Mouse (Mus musculus) kidney, adult 11 months (tissue): ENCODE results near the gene Lrrc8b.
A peak's percentile ranks its signal among the peaks of the same experiment; 100 is the strongest.

Experiments used
- DNase-seq: peaks from one replicate; pipeline ENCODE4 v3.0.0; 2022

Lrrc8b gene

GRCm38 (mm10) chr5:105415198-105415791 lies at the start of gene Lrrc8b:
Gene Lrrc8b (plus strand): TSS chr5:105415775.
- DNase-seq, result peak; percentile 84

GRCm38 (mm10) chr5:105381482-105381881 lies 34.1 kb upstream of the Lrrc8b start:
- no peak for DNase-seq

- DNase-seq, result no peak
These were observed 25.2 kb upstream of the Lrrc8b start for GRCm38 (mm10) chr5:105390346-105390745.

- no peak for DNase-seq
These were observed 21.8 kb upstream of the Lrrc8b start for GRCm38 (mm10) chr5:105393731-105394130.

GRCm38 (mm10) chr5:105395188-105395587 lies 20.4 kb upstream of the Lrrc8b start:
- DNase-seq, result no peak

GRCm38 (mm10) chr5:105398966-105399365 lies 16.6 kb upstream of the Lrrc8b start:
- DNase-seq, result no peak

- DNase-seq, result peak; percentile 39
These were observed 15.7 kb upstream of the Lrrc8b start for GRCm38 (mm10) chr5:105399631-105400423.

GRCm38 (mm10) chr5:105400424-105401375 lies 14.9 kb upstream of the Lrrc8b start:
- DNase-seq, result no peak

- DNase-seq, result no peak
These were observed 14.0 kb upstream of the Lrrc8b start for GRCm38 (mm10) chr5:105401536-105401935.

GRCm38 (mm10) chr5:105404961-105405360 lies 10.6 kb upstream of the Lrrc8b start:
- DNase-seq, result peak; percentile 50

- no peak for DNase-seq
These were observed 7.9 kb upstream of the Lrrc8b start for GRCm38 (mm10) chr5:105407661-105408060.

GRCm38 (mm10) chr5:105409092-105409491 lies 6.5 kb upstream of the Lrrc8b start:
- DNase-seq, result no peak

- DNase-seq, result no peak
These were observed 4.9 kb upstream of the Lrrc8b start for GRCm38 (mm10) chr5:105410521-105411293.

- no peak for DNase-seq
These were observed 4.3 kb upstream of the Lrrc8b start for GRCm38 (mm10) chr5:105411294-105411570.

- DNase-seq, result no peak
These were observed 3.8 kb upstream of the Lrrc8b start for GRCm38 (mm10) chr5:105411768-105412167.

GRCm38 (mm10) chr5:105412634-105413033 lies 2.9 kb upstream of the Lrrc8b start:
- DNase-seq, result no peak

GRCm38 (mm10) chr5:105414341-105415120 lies 1.0 kb upstream of the Lrrc8b start:
- DNase-seq, result no peak

GRCm38 (mm10) chr5:105415951-105416675 lies 538 bp downstream of the Lrrc8b start:
- DNase-seq, result peak; percentile 58

- no peak for DNase-seq
These were observed 1.6 kb downstream of the Lrrc8b start for GRCm38 (mm10) chr5:105417217-105417616.

GRCm38 (mm10) chr5:105418364-105418763 lies 2.8 kb downstream of the Lrrc8b start:
- no peak for DNase-seq

- DNase-seq, result peak; percentile 47
These were observed 3.3 kb downstream of the Lrrc8b start for GRCm38 (mm10) chr5:105418851-105419250.
